Mouse (Mus musculus) liver, embryonic 11.5 days (tissue): ENCODE data around the gene Tmem161a. TPM values are rescaled to one million over a fixed set of nuclear protein-coding genes. Genes with fewer than 3 reads are reported as not detected.

Experiments
- ATAC-seq: fragments of 200-750 bp; cut with Nextera tagmentation; replicated peaks from 2 replicates; pipeline ENCODE4 v1.8.0; 2017; ENCODE audit warnings: moderate number of reproducible peaks, mild to moderate bottlenecking, moderate TSS enrichment, moderate library complexity; ENCODE audit not compliant: low FRiP score
- DNase-seq: peaks from one replicate; pipeline ENCODE4 v3.0.0-alpha.2; 2017; ENCODE audit warnings: low spot score
- H3K27ac ChIP-seq: fragments of 300-500 bp; sonication (generic); 2 replicates; pipeline ENCODE4 v1.5.1; 2014; ENCODE audit warnings: mild to moderate bottlenecking, low read depth, low read length, control low read depth
- H3K27me3 ChIP-seq: fragments of 300-500 bp; sonication (generic); replicated peaks from 2 replicates; pipeline ENCODE4 v1.6.1; 2014; ENCODE audit warnings: low read length, mixed read lengths; ENCODE audit not compliant: control insufficient read depth, insufficient read depth
- H3K36me3 ChIP-seq: fragments of 300-500 bp; sonication (generic); 2 replicates; pipeline ENCODE4 v1.6.1; 2014; ENCODE audit warnings: mild to moderate bottlenecking, low read length, moderate library complexity, mixed read lengths; ENCODE audit not compliant: control insufficient read depth, insufficient read depth
- H3K4me1 ChIP-seq: fragments of 300-500 bp; sonication (generic); replicated peaks from 2 replicates; pipeline ENCODE4 v1.6.1; 2014; ENCODE audit warnings: low read length, mixed read lengths; ENCODE audit not compliant: control insufficient read depth, insufficient read depth
- H3K4me2 ChIP-seq: fragments of 300-500 bp; sonication (generic); 2 replicates; pipeline ENCODE4 v1.6.1; 2014; ENCODE audit warnings: mild to moderate bottlenecking, control low read depth, moderate library complexity
- H3K4me3 ChIP-seq: fragments of 300-500 bp; sonication (generic); 2 replicates; pipeline ENCODE4 v1.5.1; 2014; ENCODE audit warnings: low read depth, low read length, control low read depth
- H3K9ac ChIP-seq: fragments of 300-500 bp; sonication (generic); 2 replicates; pipeline ENCODE4 v1.6.1; 2014; ENCODE audit warnings: low read depth, low read length, control low read depth
- H3K9me3 ChIP-seq: fragments of 300-500 bp; sonication (generic); 2 replicates; pipeline ENCODE4 v1.6.1; 2016; ENCODE audit warnings: low read length, inconsistent platforms, mixed read lengths; ENCODE audit not compliant: control insufficient read depth
- WGBS: fragments of 180-500 bp; shearing (Covaris S2); extraction: QIAGEN DNeasy Blood & Tissue Kit; methylation state at CpG from one replicate; pipeline ENCODE4 v1.1.7; 2014; 5-methylcytosine and 5-hydroxymethylcytosine counted together
- polyA plus RNA-seq: library from polyadenylated mRNA; unstranded; fragments of >200 nt; fragmentation: Nextera tagmentation; extraction: Ambion mirVana; gene quantifications from 2 replicates; pipeline ENCODE4 v1.2.1, GENCODE M21; 2014

Tmem161a gene
- polyA plus RNA-seq, 1 experiment from 2014 or later: 53.1 TPM

- DNase-seq (no peak), ATAC-seq (no peak)
- Histone ChIP-seq H3K36me3 (no peaks in the 10 kb centered on the region), H3K4me1 (peaks cover 13% of the 10 kb centered on the region; the same call in 1 of the 2 replicates), H3K4me3 (no peak overlapping the region), H3K4me2 (no peak overlapping the region), H3K9ac (no peak overlapping the region), H3K9me3 (no peaks in the 10 kb centered on the region), H3K27ac (no peak overlapping the region), H3K27me3 (no peaks in the 10 kb centered on the region)
- WGBS: 62% methylated on average over 7 of the region's 7 CpGs
These were observed 16.6 kb downstream of the Tmem161a start for GRCm38 (mm10) chr8:70188707-70189106.

DNA sequence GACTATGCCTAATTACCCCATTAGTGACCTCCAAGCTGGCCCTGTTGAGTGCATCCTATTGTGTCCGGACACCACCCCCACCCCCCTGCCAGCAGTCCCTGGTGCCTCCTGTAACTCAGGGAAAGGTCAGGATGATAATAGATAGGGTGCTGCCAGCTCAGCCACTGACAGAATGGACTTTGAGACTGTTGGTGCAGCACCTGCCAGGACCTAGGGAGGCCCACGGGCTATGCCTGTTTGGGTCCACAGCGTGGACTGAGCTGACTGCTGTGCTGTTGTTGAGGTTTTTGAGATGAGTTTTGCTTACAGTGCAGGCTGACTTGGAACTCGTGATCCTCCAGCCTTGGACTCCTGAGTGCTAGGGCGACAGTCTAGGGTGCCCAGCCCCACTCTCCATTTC, 21.1 kb downstream of the Tmem161a start:
- DNase-seq: no peak
- H3K27me3 ChIP-seq: no peaks in the 10 kb centered on the region
- 0 out of 2 replicates have a peak, but pooled peaks cover 8% of the 10 kb centered on the region for H3K4me1 ChIP-seq

GRCm38 (mm10) chr8:70194191-70194590, 22.0 kb downstream of the Tmem161a start:
- Histone ChIP-seq H3K27me3 (no peaks in the 10 kb centered on the region), H3K9ac (no peak overlapping the region), H3K27ac (no peak overlapping the region), H3K4me2 (no peak overlapping the region), H3K4me3 (no peak overlapping the region), H3K4me1 (0 out of 2 replicates have a peak, but pooled peaks cover 8% of the 10 kb centered on the region), H3K9me3 (no peaks in the 10 kb centered on the region), H3K36me3 (no peaks in the 10 kb centered on the region)
- DNase-seq: no peak
- no peak for ATAC-seq
- 83% methylated on average over 3 of the region's 3 CpGs for WGBS

More for the DNA sequence above, 21.1 kb downstream of the Tmem161a start:
- H3K36me3 ChIP-seq: no peaks in the 10 kb centered on the region
- no peak overlapping the region for H3K4me2 ChIP-seq
- peak; percentile 37; the same call in 1 of the 2 replicates for ATAC-seq
- 74% methylated on average over 5 of the region's 5 CpGs for WGBS
- peak overlapping the region; percentile 16; the same call in 1 of the 2 replicates for H3K27ac ChIP-seq
- H3K9ac ChIP-seq: no peak overlapping the region
- H3K4me3 ChIP-seq: no peak overlapping the region
- no peaks in the 10 kb centered on the region for H3K9me3 ChIP-seq

DNA sequence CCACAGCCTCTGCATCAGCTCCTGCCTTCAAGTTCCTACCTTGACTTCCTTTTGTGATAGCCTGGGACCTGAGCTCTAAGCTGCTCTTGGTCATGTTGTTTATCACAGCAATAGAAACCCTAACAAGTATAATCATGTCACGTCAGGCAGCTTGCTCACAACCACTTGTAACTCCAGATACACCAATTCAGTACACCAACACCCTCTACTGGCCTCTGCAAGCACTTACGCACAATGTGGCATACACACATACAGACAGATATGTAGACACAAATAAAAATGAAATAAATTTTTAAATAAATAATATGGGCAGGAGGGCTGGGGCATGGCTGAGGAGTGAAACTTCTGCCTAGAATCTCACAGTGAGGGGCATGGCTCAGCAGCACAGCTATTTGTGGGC, 23.6 kb downstream of the Tmem161a start:
- peaks cover 17% of the 10 kb centered on the region for H3K4me1 ChIP-seq
- DNase-seq (no peak), ATAC-seq (no peak)
- no peaks in the 10 kb centered on the region for H3K9me3 ChIP-seq
- H3K27ac ChIP-seq: no peak overlapping the region
- no peaks in the 10 kb centered on the region for H3K27me3 ChIP-seq
- no peak overlapping the region for H3K4me3 ChIP-seq
- H3K36me3 ChIP-seq: no peaks in the 10 kb centered on the region
- no peak overlapping the region for H3K4me2 ChIP-seq
- no peak overlapping the region for H3K9ac ChIP-seq
- 74% methylated on average over 2 of the region's 2 CpGs for WGBS

DNA sequence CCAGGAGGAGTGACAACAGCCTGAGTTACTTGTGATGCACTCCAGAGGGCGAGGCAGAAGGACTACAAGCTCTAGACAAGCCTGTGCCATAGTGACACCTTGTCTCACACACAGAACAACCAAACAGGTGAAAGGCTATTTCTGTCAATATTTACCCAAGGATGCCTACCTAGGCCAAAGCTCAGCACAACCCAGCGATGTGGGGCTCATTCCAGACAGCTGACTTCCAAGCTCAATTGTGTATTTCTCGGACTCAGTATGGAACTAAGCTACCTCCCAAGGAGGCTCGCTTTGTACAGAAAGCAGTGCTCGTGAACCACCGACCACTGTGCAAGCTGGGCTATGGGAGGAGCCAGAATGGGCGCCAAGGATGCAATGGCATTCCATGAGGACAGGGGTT, 25.4 kb downstream of the Tmem161a start:
- no peak overlapping the region for H3K27ac ChIP-seq
- no peak overlapping the region for H3K4me3 ChIP-seq
- ATAC-seq: no peak
- no peaks in the 10 kb centered on the region for H3K9me3 ChIP-seq
- no peak overlapping the region for H3K9ac ChIP-seq
- no peaks in the 10 kb centered on the region for H3K27me3 ChIP-seq
- H3K4me2 ChIP-seq: peak overlapping the region; percentile 7; the same call in 1 of the 2 replicates
- peaks cover 30% of the 10 kb centered on the region for H3K4me1 ChIP-seq
- WGBS: 65% methylated on average over 7 of the region's 7 CpGs
- no peaks in the 10 kb centered on the region for H3K36me3 ChIP-seq
- no peak for DNase-seq

GRCm38 (mm10) chr8:70200098-70200681, 28.0 kb downstream of the Tmem161a start:
- DNase-seq: no peak
- Histone ChIP-seq H3K27me3 (no peaks in the 10 kb centered on the region), H3K9me3 (no peaks in the 10 kb centered on the region), H3K4me2 (no peak overlapping the region; the same call in 1 of the 2 replicates), H3K27ac (no peak overlapping the region), H3K4me3 (no peak overlapping the region), H3K4me1 (peaks cover 22% of the 10 kb centered on the region), H3K36me3 (no peaks in the 10 kb centered on the region), H3K9ac (no peak overlapping the region)
- ATAC-seq: peak; percentile 54
- WGBS: 62% methylated on average over 5 of the region's 5 CpGs

GRCm38 (mm10) chr8:70201417-70201816, 29.3 kb downstream of the Tmem161a start:
- Histone ChIP-seq H3K4me1 (peaks cover 22% of the 10 kb centered on the region), H3K9me3 (no peaks in the 10 kb centered on the region), H3K36me3 (no peaks in the 10 kb centered on the region), H3K27me3 (no peaks in the 10 kb centered on the region), H3K4me2 (peak overlapping the region; percentile 16), H3K27ac (peak overlapping the region; percentile 54), H3K4me3 (no peak overlapping the region), H3K9ac (peak overlapping the region; percentile 16; the same call in 1 of the 2 replicates)
- peak; percentile 82 for ATAC-seq
- WGBS: 38% methylated on average over 3 of the region's 3 CpGs
- no peak for DNase-seq

DNA sequence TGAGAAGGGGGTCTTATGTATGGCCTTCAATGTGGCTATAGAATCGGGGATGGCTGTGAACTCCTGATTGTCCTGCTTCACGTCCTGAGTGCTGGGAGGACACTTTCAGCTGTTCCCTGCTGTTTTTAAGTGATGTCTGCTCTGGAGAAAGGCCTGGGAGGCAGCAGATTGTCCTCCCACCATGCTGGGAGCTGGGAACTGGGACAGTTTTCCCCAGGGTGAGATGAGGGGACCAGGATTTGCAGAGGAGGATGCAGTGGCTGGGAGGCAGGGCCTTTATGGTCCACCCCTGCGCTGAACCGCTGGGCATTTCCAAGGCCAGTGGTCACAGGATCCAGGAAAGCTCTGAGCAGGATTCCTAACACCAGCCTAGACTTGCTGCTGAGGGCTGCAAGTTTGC, 30.9 kb downstream of the Tmem161a start:
- Histone ChIP-seq H3K4me1 (peaks cover 27% of the 10 kb centered on the region), H3K36me3 (no peaks in the 10 kb centered on the region), H3K27ac (no peak overlapping the region), H3K9me3 (no peaks in the 10 kb centered on the region), H3K27me3 (no peaks in the 10 kb centered on the region), H3K4me3 (no peak overlapping the region), H3K9ac (no peak overlapping the region), H3K4me2 (no peak overlapping the region)
- no peak for ATAC-seq
- 77% methylated on average over 4 of the region's 4 CpGs for WGBS
- no peak for DNase-seq

DNA sequence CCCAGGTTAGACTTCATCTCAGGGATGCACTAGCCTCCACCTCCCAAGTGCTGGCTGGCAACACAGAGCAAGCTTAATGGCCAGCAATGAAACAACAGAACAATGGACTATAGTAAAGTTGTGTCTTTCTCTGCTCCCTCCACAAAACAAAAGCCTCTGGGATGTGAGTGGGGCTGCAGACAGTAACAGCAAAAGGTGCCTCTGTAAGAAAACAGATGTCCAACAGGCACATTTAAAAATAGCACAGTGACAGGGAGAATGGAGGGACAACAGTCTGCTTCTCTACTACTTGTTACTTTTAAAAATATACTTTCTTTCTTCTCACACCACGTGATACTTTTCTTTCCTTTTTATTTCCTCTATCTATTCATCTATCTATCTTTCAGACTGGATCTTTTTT, 32.6 kb downstream of the Tmem161a start:
- Histone ChIP-seq H3K27me3 (no peaks in the 10 kb centered on the region), H3K36me3 (no peaks in the 10 kb centered on the region), H3K4me2 (no peak overlapping the region), H3K4me3 (no peak overlapping the region), H3K9ac (no peak overlapping the region), H3K9me3 (no peaks in the 10 kb centered on the region), H3K4me1 (peaks cover 27% of the 10 kb centered on the region), H3K27ac (no peak overlapping the region)
- no peak for ATAC-seq
- no peak for DNase-seq
- WGBS: 57% methylated on average over 1 of the region's 1 CpGs
